Mouse (Mus musculus) cortical plate, adult 2 months (tissue): ENCODE measurements around the gene Nceh1. TPM values are rescaled to one million over a fixed set of nuclear protein-coding genes. Genes with fewer than 3 reads are reported as not detected.
A peak's percentile ranks its signal among the peaks of the same experiment; 100 is the strongest.
"Not testable (repeated sequence)": the region's sequence is repeated elsewhere in the genome, so short reads cannot be mapped to it uniquely, and the experiment has no call there.

ENCODE experiments used
- H3K27ac ChIP-seq: fragments of 200-500 bp; 2 replicates; pipeline ENCODE4 v1.5.1; 2012; ENCODE audit warnings: low read length, control low read depth, inconsistent platforms; ENCODE audit not compliant: insufficient read depth
- H3K4me1 ChIP-seq: fragments of 200-500 bp; 2 replicates; pipeline ENCODE4 v1.6.1; 2011; ENCODE audit warnings: low read length; ENCODE audit not compliant: control insufficient read depth, insufficient read depth
- H3K4me3 ChIP-seq: fragments of 200-500 bp; 2 replicates; pipeline ENCODE4 v1.5.1; 2011; ENCODE audit warnings: mild to moderate bottlenecking, low read length, control low read depth; ENCODE audit not compliant: insufficient read depth
- CTCF ChIP-seq: fragments of 200-500 bp; IDR thresholded peaks from 2 replicates; pipeline ENCODE4 v1.5.1; 2011; ENCODE audit warnings: mild to moderate bottlenecking, control low read depth, low read length; ENCODE audit not compliant: insufficient read depth; ENCODE audit errors: extremely low read depth
- POLR2A ChIP-seq: fragments of 200-500 bp; IDR thresholded peaks from 2 replicates; pipeline ENCODE4 v1.6.1; 2011; ENCODE audit warnings: mild to moderate bottlenecking, low read length, control low read depth; ENCODE audit not compliant: insufficient read depth; ENCODE audit errors: extremely low read depth
- polyA plus RNA-seq: library from polyadenylated mRNA; depleted of rRNA; stranded (reverse); fragments of >200 nt; gene quantifications from 2 replicates; pipeline ENCODE4 v1.2.3, GENCODE M21; 2012

Nceh1 gene
- polyA plus RNA-seq, 1 experiment = 62.1 TPM

DNA sequence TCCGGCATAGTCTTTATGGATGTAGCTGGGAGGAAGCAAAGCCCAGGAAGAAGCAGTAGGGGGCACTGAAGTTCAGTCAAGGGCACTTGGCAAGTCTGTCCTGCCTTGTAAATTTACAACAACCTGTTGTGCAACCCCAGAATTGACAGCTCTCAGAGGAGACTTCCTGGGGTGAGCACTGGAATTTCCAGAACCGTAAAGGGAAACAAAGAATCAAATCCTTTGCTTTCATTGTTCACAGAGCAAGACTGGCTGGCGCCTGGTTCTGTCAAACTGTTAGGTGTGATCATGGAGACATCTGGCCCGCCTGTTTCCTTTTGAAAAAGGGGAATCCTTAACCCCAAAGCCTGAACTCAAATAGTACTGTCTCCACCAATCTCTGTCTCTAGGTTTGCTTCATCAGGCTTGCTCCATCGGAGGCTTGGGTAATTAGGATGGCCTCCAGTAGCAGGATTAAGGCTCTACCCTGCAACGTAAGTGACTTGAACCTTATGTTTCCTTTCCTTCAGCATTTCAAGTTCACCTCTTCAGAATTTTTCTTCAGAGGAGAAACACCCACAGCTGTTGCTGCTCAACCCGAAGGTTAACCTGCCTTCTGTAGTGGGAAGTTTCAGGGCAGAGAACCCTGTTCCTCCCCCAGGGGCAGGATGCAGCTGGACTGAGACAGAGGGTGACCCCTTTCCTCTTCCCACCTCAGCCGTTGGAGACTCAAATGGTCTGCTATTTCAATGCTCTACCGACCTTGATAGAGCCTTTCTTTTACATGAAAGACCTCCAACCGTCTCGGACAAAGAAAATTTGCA lies 87.6 kb downstream of the Nceh1 start:
- peak; percentile 24; the same call in 1 of the 2 replicates for TF ChIP-seq CTCF
- TF ChIP-seq POLR2A = no peak
- H3K4me1 ChIP-seq = no peaks in the 10 kb centered on the region
- no peak overlapping the region for H3K27ac ChIP-seq
- no peak overlapping the region for H3K4me3 ChIP-seq

DNA sequence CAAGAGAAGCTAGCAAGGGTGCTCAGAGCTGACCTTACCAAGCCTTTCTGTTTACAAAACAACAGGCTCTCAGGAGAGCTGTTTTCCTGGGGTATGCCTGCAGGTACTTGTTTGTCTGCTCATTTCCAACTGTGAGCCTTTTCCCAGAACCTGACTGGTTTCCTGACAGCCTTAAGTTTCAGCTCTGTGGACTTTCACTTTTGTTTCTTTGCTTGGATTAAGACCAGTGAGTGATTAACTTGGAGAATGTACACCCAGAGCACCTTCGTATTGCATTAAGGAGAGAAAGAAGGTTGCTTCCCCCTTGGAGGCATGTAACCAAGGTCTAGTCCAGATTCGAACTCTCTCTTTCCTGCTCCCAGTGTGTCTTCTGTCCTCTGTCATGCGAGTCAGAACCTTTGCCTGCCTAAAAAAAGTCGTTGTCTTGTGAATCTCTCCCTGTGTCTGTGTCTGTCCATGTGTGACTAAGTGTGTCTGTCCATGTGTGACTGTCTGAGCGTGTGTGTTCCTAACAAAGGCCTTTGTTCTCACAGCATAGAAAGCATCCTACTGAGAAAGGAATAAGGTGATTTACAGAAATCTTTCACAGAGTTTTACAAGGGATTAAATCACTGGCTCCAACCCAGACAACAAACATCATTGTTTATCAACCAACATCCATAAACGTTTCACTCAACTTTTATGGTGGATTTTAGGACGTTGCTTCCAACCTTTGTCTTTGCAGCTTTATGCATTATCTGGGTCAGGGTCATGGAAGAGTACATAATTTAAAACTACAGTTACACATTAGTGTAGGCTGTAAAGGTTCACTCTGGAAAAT lies 90.4 kb downstream of the Nceh1 start:
- H3K4me1 ChIP-seq = no peaks in the 10 kb centered on the region
- TF ChIP-seq CTCF (no peak), POLR2A (no peak)
- no peak overlapping the region for H3K27ac ChIP-seq
- H3K4me3 ChIP-seq = no peak overlapping the region

GRCm38 (mm10) chr3:27279286-27279925 lies 96.6 kb downstream of the Nceh1 start:
- H3K4me1 ChIP-seq, H3K27ac ChIP-seq, H3K4me3 ChIP-seq: not testable (repeated sequence)

DNA sequence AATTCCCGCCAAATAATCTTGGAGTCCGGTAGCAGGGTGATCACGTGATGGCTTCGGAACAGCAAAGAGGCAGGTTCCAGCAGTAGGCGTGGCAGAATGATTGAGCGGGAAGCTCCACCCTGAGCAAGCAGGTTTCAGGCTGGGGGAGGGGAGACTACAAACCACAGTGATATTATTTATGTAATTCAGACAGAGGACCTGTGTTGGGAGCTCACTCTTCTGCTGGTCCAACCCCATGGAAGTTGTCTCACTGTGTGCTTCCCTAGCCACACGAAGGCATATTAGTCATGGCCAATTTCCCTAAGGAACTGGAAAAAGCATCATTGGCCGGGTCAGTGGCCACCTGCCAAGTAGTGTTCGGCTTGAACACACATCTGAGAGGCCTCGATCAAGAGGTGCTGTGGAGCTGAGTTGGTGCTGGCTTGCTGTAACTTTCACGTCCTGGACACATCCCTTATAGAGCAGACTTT lies 97.5 kb downstream of the Nceh1 start:
- peaks cover 1% of the 10 kb centered on the region; the same call in 1 of the 2 replicates for H3K4me1 ChIP-seq
- H3K27ac ChIP-seq = no peak overlapping the region
- TF ChIP-seq CTCF = no peak
- no peak for TF ChIP-seq POLR2A
- H3K4me3 ChIP-seq = no peak overlapping the region

- peaks cover 1% of the 10 kb centered on the region; the same call in 1 of the 2 replicates for H3K4me1 ChIP-seq
- TF ChIP-seq CTCF = no peak
- TF ChIP-seq POLR2A = no peak
- peak overlapping the region; percentile 23 for H3K4me3 ChIP-seq
- no peak overlapping the region for H3K27ac ChIP-seq
These were observed 100.4 kb downstream of the Nceh1 start for GRCm38 (mm10) chr3:27283071-27283713.

GRCm38 (mm10) chr3:27283796-27284195 lies 101.0 kb downstream of the Nceh1 start:
- Histone ChIP-seq H3K4me3 (peak overlapping the region; percentile 23; the same call in 1 of the 2 replicates), H3K27ac (no peak overlapping the region), H3K4me1 (peaks cover 1% of the 10 kb centered on the region; the same call in 1 of the 2 replicates)
- TF ChIP-seq POLR2A (no peak), CTCF (no peak)

- peaks cover 1% of the 10 kb centered on the region; the same call in 1 of the 2 replicates for H3K4me1 ChIP-seq
- no peak for TF ChIP-seq POLR2A
- no peak overlapping the region for H3K4me3 ChIP-seq
- no peak overlapping the region for H3K27ac ChIP-seq
These were observed 101.5 kb downstream of the Nceh1 start for GRCm38 (mm10) chr3:27284227-27284626.

DNA sequence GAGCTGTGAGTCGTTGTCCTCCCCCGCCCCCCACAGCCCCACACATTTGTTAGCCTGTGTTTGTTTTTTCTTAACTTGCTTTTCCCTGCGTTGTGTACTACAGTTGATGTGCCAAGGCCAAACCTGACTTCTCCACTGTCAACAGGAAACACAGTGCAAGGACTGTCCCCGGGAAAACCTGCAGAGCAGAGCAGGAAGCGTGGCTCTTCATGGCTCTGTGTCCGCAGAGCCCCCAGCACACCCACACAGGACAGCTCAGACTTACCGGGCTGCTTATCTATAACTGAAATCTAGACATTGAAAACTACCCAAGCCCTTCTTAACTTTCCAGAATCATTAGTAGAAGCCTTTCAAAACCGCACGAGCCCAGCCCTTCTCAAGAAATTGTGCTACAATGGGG lies 102.3 kb downstream of the Nceh1 start:
- Histone ChIP-seq H3K27ac (no peak overlapping the region), H3K4me1 (peaks cover 1% of the 10 kb centered on the region; the same call in 1 of the 2 replicates), H3K4me3 (no peak overlapping the region)
- no peak for TF ChIP-seq CTCF
- no peak for TF ChIP-seq POLR2A

DNA sequence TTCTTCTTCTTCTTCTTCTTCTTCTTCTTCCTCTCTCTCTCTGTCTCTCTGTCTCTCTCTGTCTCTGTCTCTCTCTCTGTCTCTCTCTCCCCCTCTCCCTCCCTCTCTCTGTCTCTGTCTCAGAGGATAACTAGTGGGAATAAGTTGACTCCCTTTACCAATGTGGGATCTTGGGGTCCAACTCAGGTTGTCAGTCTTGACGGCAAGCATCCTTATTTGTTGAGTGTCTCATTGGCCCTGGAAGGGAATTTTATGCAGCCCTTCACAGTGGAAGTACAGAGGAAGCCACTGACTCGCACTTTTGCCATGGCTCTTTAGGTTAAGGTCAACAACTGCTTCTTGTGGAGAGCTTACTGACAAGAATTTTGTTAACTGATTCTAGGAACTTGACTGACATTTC lies 105.5 kb downstream of the Nceh1 start:
- Histone ChIP-seq H3K27ac (no peak overlapping the region), H3K4me1 (0 out of 2 replicates have a peak, but pooled peaks cover under 1% of the 10 kb centered on the region), H3K4me3 (no peak overlapping the region)
- no peak for TF ChIP-seq POLR2A
- no peak for TF ChIP-seq CTCF
